ENCODE assay signal across 9 mouse cellular contexts in the genomic region with DNA sequence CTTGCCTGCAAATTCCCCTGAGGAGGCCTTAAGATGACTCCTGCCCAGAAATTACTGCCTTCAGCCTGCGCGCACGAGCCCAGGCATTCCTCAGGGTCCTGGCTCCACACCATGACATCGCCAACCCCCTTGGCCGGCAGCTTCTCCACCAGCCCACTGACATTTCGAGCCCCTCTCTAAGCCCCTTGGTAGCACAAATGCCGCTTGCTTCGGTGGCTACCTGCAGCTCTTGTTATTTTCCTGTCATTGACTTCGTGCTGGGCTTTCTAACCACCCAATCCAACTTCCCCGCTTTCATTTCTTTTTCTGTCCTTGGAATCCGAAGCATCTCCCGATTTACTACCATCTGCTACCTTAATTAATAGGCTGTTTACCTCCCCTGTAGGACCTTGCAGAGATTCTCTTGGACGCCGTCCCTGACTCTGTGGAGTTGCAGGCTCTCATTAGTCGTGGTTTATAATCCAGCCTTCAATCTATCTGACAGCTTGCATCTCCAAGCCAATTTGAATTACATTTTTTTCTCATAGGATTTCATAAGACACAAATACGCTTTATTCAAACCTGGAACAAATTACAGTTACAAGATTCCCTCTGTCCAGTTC.
DNase-seq lines count a peak whose midpoint lies in the region; ATAC-seq lines count a peak whose summit lies in the region.
"Had no signal": no experiment of that assay in that cellular context is flagged by ENCODE, and none has a peak within 500 bp of the region (broad histone marks: within the 10 kb centered on the region; RNA-seq: fewer than 3 reads in every experiment).

No protein-coding gene starts in this region.

- peak overlapping the region; percentile 35 for H3K4me2 ChIP-seq in embryonic facial prominence, embryonic 14.5 days (ENCODE audit: low read depth, low read length)
- H3K4me2 ChIP-seq in limb, embryonic 11.5 days (ENCODE audit: low read depth, severe bottlenecking), result peak overlapping the region; percentile 24
- H3K4me2 ChIP-seq in stomach, embryonic 16.5 days (ENCODE audit: low read depth, low read length), result peak overlapping the region; percentile 31; the same call in 1 of the 2 replicates

- WGBS in embryonic facial prominence, embryonic 14.5 days, result 15% methylated on average over 16 of the region's 16 CpGs
- WGBS in limb, embryonic 11.5 days, result 16% methylated on average over 16 of the region's 16 CpGs
- WGBS in stomach, embryonic 16.5 days, result 32% methylated on average over 16 of the region's 16 CpGs

- H3K4me3 ChIP-seq in embryonic facial prominence, embryonic 14.5 days (ENCODE audit: low read depth, low read length), result 0 out of 2 replicates have a peak overlapping the region, but pooled peaks have one; percentile 13
- H3K4me3 ChIP-seq in limb, embryonic 11.5 days (ENCODE audit: low read depth, low read length), result no peak overlapping the region
- no peak overlapping the region for H3K4me3 ChIP-seq in stomach, embryonic 16.5 days (replicated peaks; ENCODE audit: low read length)

- H3K9ac ChIP-seq in embryonic facial prominence, embryonic 14.5 days (ENCODE audit: low read depth, low read length), result no peak overlapping the region
- no peak overlapping the region for H3K9ac ChIP-seq in limb, embryonic 11.5 days (ENCODE audit: low read length)
- 0 out of 2 replicates have a peak overlapping the region, but pooled peaks have one; percentile 23 for H3K9ac ChIP-seq in stomach, embryonic 16.5 days (ENCODE audit: low read length)

- no peaks in the 10 kb centered on the region for H3K36me3 ChIP-seq in embryonic facial prominence, embryonic 14.5 days (ENCODE audit: control insufficient read depth, insufficient read depth, low read length)
- no peaks in the 10 kb centered on the region for H3K36me3 ChIP-seq in limb, embryonic 11.5 days (ENCODE audit: control insufficient read depth, insufficient read depth, low read length)
- H3K36me3 ChIP-seq in stomach, embryonic 16.5 days (ENCODE audit: control insufficient read depth, insufficient read depth, low read length), result no peaks in the 10 kb centered on the region
- H3K36me3 ChIP-seq: G1E had no signal

- H3K27me3 ChIP-seq in embryonic facial prominence, embryonic 14.5 days (replicated peaks; ENCODE audit: control insufficient read depth, insufficient read depth, low read length), result no peaks in the 10 kb centered on the region
- H3K27me3 ChIP-seq in limb, embryonic 11.5 days (ENCODE audit: control insufficient read depth, insufficient read depth, low read length), result no peaks in the 10 kb centered on the region
- no peaks in the 10 kb centered on the region for H3K27me3 ChIP-seq in stomach, embryonic 16.5 days (ENCODE audit: control insufficient read depth, insufficient read depth, low read length)

- no peak overlapping the region; the same call in 1 of the 2 replicates for H3K27ac ChIP-seq in embryonic facial prominence, embryonic 14.5 days (replicated peaks; ENCODE audit: low read depth, low read length)
- H3K27ac ChIP-seq in limb, embryonic 11.5 days (replicated peaks; ENCODE audit: low read depth, low read length), result no peak overlapping the region
- peak overlapping the region; percentile 72 for H3K27ac ChIP-seq in stomach, embryonic 16.5 days (ENCODE audit: low read length)

- peak; percentile 46 to 58 for DNase-seq in layer of hippocampus, adult 18-20 months (ENCODE audit: low spot score in 2 of 2)
- no peak for DNase-seq in layer of hippocampus, postnatal 36 days
- peak; percentile 67 for DNase-seq in embryonic facial prominence, embryonic 14.5 days (ENCODE audit: low spot score)
- peak; percentile 44 for DNase-seq in limb, embryonic 11.5 days (ENCODE audit: low spot score)
- no peak for DNase-seq in left cerebral cortex, adult 11 months (ENCODE audit: low spot score)
- no peak for DNase-seq in kidney, adult 9 months
- DNase-seq in urinary bladder, adult 2 months (ENCODE audit: low spot score), result no peak

- ATAC-seq in embryonic facial prominence, embryonic 14.5 days (ENCODE audit: low read depth), result no peak; the same call in 1 of the 2 replicates
- ATAC-seq in limb, embryonic 11.5 days (ENCODE audit: insufficient number of reproducible peaks, low FRiP score, low TSS enrichment, low read depth), result no peak
- ATAC-seq in stomach, embryonic 16.5 days (ENCODE audit: insufficient read depth, low FRiP score), result no peak

- 0 out of 2 replicates have a peak, but pooled peaks cover 3% of the 10 kb centered on the region for H3K9me3 ChIP-seq in embryonic facial prominence, embryonic 14.5 days (ENCODE audit: control insufficient read depth, low read length)
- H3K9me3 ChIP-seq in limb, embryonic 11.5 days (ENCODE audit: control insufficient read depth, low read length), result no peaks in the 10 kb centered on the region
- H3K9me3 ChIP-seq in stomach, embryonic 16.5 days (replicated peaks; ENCODE audit: control insufficient read depth, low read length), result no peaks in the 10 kb centered on the region

- peaks cover 12% of the 10 kb centered on the region for H3K4me1 ChIP-seq in embryonic facial prominence, embryonic 14.5 days (ENCODE audit: control insufficient read depth, insufficient read depth, low read length)
- H3K4me1 ChIP-seq in limb, embryonic 11.5 days (ENCODE audit: control insufficient read depth, insufficient read depth, low read length), result 0 out of 2 replicates have a peak, but pooled peaks cover 6% of the 10 kb centered on the region
- H3K4me1 ChIP-seq in stomach, embryonic 16.5 days (ENCODE audit: control insufficient read depth, insufficient read depth, low read length), result peaks cover 9% of the 10 kb centered on the region

Comparison
In these comparisons a context has a peak if more than half of its experiments do, and no peak if none do; other contexts are left out.
1. DNase-seq: peak in layer of hippocampus, adult 18-20 months (2 of 2), embryonic facial prominence, embryonic 14.5 days (single experiment) and limb, embryonic 11.5 days (single experiment); none in layer of hippocampus, postnatal 36 days (0 of 2), left cerebral cortex, adult 11 months (single experiment), kidney, adult 9 months (single experiment) and urinary bladder, adult 2 months (single experiment).
2. Peak in every context shown above with its lines, with median percentiles within 50 percentile points of each other: H3K4me2 ChIP-seq.